Mouse (Mus musculus) urinary bladder, postnatal 25 days (tissue): ENCODE results near the gene Mpc1.
"Not testable (repeated sequence)": the region's sequence is repeated elsewhere in the genome, so short reads cannot be mapped to it uniquely, and the experiment has no call there.

Experiments used
- DNase-seq: peaks from one replicate; pipeline ENCODE4 v3.0.0; 2022; ENCODE audit warnings: low spot score

The Mpc1 gene

DNA sequence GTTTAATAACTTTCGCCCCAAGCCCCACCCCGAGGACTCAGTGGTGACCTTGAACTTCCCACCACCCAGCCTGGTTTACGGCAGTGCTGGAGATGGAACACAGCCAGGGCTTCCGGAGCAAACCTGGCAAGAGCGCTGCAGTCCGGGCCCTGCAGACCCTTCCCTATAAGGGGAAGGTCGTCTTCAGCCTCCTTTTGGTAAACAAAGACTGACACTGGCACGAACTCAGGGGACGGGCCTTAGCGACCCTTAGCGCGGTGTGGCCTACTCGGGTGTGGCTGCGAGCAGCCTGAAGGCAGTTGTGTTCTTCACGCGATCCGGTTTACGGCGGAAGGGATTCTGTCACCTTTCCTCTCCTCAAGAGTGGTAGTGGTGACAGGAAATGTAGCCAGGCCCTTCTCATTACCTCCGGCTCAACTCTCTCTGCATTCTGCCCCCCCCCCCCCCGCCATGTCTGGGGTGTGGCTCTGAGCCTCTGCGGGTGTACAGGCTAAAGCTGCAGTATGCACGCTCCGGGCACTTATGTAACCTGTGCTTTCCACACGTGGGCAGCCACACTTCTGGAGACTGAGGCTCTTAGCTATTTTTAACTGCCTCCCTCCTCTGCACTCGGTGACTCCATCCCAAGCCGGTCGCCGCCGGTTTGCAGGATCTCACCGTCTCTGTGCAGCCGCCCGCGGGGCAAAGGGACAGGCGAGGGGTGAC lies at the start of gene Mpc1:
Gene Mpc1 (plus strand): TSS at position 84 of the 705 bp plus-strand sequence.
- peak; percentile 56 for DNase-seq

GRCm38 (mm10) chr17:8233618-8234214 lies 49.0 kb upstream of the Mpc1 start:
- DNase-seq = no peak

- DNase-seq = no peak
Measured at GRCm38 (mm10) chr17:8234537-8234936, 48.2 kb upstream of the Mpc1 start.

DNA sequence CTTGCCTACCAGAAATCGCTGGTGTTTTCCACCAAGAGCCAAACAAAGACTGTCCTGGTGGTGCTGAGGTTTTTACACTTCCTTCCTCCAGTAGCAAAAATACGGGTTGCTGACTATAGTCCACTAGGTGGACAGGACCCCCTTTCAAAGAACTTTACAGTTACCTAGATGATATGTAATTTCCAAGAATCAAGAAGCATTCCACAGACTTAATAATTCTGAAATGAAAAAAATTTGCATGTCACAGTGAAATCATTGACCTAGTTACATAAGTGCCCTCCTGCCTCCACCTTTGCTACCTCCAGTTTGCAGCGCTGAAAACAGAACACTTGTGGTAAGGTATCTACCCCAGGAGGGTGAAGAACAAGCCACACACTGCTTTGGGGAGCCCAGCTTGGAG lies 47.0 kb upstream of the Mpc1 start, which contains the start of gene Ccr6:
Gene Ccr6 (plus strand): TSS at position 301 of the 400 bp plus-strand sequence.
- no peak for DNase-seq

- DNase-seq = no peak
Measured at GRCm38 (mm10) chr17:8238012-8238710, 44.5 kb upstream of the Mpc1 start.

DNA sequence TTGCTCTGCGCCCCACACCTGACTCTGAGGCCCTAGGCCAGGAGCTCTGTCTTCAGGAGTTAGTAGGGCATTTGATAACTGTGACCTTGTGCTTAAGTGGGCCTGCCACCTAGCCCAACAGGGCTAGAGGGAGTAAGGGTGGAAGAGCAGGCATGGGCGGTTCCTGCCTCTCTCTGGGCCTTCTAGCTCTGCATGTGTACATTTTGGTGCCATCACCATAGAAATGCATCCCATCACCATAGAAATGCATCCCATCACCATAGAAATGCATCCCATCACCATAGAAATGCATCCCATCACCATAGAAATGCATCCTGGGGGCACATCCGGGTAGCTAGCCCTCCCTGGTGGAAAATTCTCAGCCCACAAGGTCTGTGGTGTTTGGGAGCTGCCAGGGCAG lies 43.1 kb upstream of the Mpc1 start:
- no peak for DNase-seq

- DNase-seq = no peak
Measured at GRCm38 (mm10) chr17:8240517-8240916, 42.2 kb upstream of the Mpc1 start.

DNA sequence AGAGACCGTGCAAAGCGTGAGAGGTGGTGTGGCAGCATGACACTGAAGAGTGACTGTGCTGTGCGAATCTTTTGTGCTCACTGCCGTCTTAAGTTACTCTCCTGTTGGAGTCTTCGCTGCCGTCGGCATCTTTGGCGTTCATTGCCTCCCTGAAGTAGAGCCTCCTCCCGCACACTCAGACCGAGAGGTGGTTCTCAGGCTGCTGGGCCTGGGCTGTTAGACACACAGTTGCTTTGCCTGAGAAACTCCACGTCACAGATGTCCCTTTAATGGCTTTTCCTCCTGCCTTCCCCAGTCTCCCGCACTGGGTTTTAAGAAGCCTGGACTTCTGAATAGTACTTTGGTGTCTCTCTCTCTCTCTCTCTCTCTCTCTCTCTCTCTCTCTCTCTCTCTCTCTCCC lies 41.1 kb upstream of the Mpc1 start:
- no peak for DNase-seq

DNA sequence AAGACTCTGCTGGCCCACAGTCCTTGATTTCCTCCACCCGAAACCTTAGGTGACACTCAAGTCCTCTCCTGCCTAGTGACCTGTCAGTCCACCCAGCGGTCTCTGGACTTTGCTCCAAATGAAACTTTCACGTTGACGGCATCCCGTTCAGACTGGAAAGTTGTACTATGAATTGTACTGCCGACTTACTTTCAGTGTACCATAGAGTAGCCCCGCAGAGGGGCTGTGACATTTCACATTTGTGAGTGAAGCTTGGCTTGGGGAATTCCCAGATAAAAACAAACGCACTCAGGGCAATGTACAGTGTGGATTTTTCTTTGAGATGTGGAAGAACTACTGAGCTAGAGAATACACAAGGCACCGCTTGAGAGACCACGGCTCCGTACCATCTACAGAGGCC lies 40.5 kb upstream of the Mpc1 start:
- no peak for DNase-seq

DNA sequence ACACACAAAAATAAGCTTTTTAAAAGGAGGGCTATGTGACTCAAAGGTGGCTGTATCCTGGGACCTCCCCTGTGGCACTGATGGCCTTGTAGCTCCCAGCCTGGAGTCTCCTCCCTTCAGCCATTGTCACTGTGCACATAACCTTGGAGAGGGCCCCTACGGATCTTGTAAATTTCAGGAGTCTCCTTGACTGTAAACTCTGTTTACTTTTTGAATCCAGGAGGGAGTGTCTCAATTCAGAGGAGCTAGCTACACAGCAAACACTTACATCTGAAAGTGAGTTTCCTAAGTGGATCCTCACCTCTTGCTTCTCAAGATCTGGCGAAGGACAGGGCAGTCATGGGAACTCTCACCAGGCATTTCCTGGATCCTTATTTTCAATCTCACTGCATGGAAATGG lies 38.6 kb upstream of the Mpc1 start:
- DNase-seq = no peak

- no peak for DNase-seq
Measured at GRCm38 (mm10) chr17:8246102-8246754, 36.5 kb upstream of the Mpc1 start.

- no peak for DNase-seq
Measured at GRCm38 (mm10) chr17:8251704-8252103, 31.0 kb upstream of the Mpc1 start.

DNA sequence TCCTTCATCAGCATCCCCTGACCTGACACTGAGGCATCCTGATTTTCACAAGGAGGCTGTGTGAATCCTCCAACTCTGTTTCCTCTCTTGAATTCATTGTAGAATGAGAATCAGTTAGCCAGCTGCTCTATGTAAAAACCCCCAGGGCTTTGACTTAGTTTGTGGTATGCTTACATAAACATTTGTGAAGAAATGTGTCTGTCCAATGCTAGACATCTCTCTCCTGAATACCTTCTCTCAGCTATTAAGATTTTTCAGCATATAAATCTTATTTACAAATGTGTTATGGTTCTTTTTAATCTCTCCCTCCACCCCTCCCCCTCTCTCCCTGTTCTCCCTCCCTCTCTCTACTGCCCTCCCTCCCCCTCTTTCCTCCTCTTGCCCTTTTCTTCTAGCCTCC lies 28.4 kb upstream of the Mpc1 start:
- no peak for DNase-seq

DNA sequence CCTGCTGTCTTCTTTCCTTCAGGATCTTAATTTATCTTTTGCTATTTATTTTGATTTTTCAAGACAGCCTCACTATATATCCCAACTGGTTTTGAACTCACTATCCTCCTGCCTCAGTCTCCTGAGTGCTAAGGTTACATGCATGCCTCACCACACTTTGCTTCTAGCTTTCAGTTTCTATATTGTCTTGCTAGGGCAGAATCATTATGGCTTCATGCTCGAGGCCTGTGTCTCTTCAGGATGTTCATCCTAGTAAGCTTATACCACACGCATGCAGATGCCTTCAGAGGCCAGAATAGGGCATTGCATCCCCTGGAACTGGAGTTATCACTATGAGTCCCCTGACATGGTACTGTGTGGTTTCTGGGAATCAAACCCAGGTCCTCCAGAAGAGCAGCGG lies 27.8 kb upstream of the Mpc1 start:
- no peak for DNase-seq

GRCm38 (mm10) chr17:8255583-8255982 lies 27.1 kb upstream of the Mpc1 start:
- no peak for DNase-seq

DNA sequence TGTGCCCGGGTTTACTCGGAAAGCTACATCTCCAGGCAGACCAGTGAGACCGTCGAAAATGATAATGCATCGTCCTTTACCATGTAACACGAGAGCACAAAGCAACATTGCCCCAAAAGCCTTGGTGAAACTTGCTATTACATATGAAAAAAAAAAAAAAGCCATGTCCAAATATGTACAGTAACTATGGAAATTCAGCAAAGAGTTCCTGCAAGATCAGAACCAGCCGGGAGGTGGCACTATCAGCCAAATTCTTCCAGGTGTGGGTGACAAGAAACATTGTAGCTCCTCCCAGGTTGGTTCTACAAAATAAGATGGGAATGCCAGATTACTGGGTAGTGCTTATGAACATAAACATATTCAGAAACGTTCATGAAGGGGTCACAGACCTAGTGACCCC lies 25.7 kb upstream of the Mpc1 start:
- no peak for DNase-seq

GRCm38 (mm10) chr17:8264638-8265037 lies 18.1 kb upstream of the Mpc1 start:
- not testable (repeated sequence) for DNase-seq

- DNase-seq = no peak
Measured at GRCm38 (mm10) chr17:8272054-8272749, 10.5 kb upstream of the Mpc1 start.

GRCm38 (mm10) chr17:8272951-8273350 lies 9.8 kb upstream of the Mpc1 start:
- DNase-seq = no peak

GRCm38 (mm10) chr17:8276071-8276470 lies 6.6 kb upstream of the Mpc1 start:
- no peak for DNase-seq

- DNase-seq = no peak
Measured at GRCm38 (mm10) chr17:8276680-8277079, 6.0 kb upstream of the Mpc1 start.

DNA sequence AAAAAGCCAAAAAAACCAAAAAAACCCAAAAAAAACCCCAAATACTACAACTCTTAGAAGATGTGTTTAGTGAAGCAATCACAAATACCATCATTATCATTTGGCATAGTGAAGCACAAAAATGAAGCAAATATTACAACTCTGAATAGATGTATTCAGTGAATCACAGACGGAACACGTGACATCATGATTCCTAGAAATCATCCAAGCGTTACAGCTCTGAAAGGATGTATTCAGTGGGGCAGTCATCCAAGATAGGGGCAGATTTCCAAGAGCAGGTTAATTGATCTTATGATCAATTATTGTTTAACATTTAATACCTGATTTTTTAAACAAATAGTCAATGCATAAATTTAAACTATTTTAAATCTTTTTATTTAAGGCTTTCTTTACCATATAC lies 5.4 kb upstream of the Mpc1 start:
- no peak for DNase-seq
